Mouse (Mus musculus) mature B cell (primary cell): ENCODE data around the gene Snx32.
"Not testable (repeated sequence)": the region's sequence is repeated elsewhere in the genome, so short reads cannot be mapped to it uniquely, and the experiment has no call there.

ENCODE experiments used
- in situ Hi-C: fragments of 300-500 bp; cut with MboI; formaldehyde crosslinking; loops from 2 replicates; pipeline ENCODE4 v1.14.3; 2019

Gene Snx32

DNA sequence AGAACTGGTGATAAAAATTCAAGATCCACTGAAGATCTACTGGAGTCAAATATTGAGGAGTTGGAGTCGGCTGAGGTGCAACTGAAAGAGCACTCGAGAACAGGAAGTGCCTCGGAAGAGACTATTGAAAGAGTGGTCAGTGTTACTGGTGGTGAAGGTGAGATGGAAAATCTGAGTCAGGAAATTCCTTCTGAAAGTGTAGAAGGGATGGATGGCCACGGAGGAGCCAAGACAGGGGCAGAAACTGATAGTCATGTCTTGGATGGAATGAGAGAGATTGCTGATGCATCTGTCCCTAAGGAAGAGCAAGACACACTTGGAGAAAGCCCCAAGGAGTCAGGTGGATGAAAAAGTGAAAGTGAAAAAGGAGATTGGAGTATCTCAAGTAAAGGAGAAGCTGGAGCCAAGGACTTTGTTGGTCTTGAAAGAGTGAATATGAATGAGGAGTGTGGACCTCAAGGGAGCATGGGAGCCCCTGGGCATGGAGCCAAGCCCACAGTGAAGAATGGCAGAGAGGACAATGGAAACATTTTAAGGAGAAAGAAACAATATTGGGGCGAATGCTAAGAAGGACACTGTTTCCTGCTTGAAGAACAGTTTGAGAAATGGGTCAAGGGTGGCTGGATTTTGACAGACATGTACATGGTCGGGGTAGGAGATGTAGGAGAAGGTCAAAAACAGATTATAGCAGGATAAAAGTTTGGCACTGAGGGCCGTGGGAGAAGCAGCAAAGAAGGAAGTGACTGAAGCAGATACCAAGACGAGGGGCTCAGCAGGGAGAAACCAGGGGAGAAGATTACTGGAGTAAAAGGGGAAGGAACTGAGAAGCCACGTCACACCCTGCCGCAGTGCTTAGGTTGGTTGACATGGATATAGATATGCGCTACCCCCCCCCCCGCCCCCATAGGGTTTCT lies 2.0 kb upstream of the Snx32 start:
- in situ Hi-C loops = no loop called here

DNA sequence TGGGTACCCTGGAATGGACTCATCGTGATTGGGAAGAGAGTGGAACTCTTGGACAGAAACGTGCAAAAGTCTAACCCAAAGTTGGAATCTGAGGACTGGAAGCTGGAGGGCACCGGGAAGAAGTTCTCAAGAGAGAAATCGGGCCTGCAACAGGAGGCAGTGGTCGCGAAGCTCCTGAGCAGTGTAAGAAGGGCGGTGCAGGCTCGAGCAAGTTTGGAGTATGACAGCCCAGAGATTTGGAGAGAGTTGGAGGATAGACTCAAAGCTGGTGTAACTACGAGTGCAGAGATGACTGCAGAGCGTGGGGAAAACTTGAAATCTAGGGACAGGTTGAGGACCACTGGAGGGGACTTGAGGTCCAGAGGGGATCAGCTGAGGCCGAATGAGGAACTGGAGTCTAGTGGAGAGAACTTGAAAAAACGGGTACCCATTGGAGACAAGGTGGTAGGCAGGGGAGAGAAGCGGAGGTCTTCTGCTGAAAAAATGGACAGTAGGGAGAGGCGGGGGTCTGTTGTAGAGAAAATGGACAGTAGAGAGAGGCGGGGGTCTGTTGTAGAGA lies 815 bp upstream of the Snx32 start:
- in situ Hi-C loops = no loop called here

DNA sequence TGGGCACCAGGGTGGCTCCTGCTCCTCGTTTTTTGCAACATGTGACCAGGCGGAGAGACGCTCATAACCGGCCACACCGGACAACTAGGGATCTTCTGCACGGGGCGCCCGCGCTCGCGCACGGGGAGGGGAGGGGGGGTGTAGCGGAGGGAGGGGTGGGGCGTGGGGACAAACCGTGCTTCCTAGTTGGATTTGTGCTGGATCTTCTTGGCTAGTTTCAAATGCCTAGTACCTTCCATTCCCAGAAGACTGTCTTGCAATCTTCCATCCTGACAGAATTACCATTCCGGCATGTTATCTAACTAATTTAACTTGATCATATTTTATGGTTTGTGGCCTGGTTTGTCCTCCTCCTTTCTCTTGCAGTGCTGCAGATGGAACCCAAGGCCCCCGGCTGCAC lies 6.7 kb downstream of the Snx32 start, which contains the start of gene 1700020D05Rik:
Gene 1700020D05Rik, minus strand, starts transcription at position 101 of the 400 bp plus-strand sequence.
- in situ Hi-C loops = no loop called here

DNA sequence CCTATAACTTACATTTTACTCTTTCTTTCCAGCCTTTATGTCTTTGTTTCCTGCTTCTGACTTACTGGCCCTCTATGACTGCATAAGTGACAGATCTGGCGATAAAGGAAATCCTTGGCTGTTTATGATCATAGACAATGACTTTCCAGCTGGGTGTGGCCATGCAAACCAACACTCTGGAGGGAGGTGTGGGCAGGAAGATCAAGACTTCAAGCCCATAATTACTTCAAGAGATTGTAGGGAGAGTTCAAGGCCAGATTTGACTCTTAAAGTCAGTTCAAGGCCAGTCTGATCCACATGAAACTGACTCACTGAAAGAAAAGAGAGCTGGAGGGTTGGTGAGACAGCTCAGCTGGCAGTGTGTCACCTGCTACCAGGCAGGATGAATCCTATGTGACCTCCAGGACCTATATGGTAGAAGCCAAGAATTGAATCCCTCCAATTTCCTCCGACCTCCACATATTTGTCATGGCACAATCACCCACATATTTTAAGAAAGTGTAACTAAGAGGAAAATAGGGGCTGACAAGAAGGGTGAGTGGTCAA lies 9.9 kb downstream of the Snx32 start:
- in situ Hi-C loops = no loop called here

DNA sequence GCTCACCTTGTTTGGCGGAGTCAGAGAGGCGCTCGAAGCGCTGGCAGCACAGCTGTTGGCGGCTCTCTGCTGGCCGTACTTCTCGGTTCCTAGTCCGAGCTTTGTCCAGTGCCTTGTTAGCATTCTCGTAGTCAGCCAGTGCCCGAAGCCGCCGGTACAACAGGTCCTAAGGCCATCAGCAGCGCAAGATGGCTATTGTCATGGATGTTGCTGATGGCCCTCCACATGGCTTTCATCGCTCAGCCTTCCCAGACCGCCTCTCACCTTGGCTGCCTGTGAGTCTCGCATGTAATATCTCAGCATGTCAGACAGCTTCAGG lies 14.3 kb downstream of the Snx32 start:
- in situ Hi-C loops = no loop called here

DNA sequence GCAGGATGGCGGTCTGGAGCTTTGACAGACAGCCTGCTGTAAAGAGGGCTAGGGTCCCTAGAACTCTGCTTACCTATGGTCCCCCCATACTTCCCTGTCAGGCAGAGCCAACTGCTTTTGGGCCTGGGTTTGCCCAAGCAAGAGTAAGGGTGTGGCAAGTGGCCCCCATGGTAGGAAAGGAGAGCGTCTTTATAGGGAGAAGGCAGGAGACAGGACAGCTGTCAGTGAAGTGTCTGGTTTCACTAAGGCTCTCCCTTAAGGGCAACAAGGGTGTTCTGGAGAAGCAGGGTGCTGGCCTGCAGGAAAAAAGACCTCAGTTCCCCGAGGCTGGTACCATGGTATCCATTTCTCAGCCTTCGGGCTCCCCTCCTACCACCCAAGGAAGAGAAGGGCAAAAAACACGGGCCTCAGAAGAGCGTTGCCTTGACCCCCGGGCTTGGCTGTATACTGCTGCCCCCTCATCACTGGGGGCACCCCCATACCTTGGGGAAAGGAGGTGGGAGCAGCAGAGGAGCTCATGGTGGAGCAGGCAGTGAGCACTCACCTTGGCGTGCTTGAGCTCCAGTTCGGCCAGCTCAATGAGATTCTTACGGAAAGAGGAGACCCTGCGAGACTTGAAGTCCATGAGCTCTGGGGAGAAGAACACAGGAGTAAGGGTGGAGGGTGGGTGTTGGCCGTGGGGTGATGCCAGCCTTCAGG lies 14.8 kb downstream of the Snx32 start:
- in situ Hi-C loops = no loop called here

DNA sequence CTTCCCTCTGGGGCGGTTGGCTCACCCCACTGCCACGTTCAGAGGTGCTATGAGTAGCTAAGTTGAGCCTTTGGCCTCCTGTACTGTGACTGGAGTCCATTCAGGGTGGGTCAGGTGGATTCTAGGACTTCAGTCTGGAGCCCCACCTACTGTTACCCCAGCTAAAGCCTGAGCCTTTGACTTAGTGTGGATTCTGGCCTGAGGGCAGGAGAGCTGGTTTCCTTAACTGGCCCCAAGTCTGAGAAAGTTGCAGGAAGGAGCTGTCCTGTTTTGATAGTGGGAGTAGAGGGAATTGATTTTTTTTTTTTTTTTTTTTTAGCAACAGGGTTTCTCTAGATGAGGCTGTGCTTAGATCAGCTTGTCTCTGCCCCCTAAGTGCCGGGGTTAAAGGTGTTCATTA lies 16.0 kb downstream of the Snx32 start:
- in situ Hi-C loops = no loop called here

DNA sequence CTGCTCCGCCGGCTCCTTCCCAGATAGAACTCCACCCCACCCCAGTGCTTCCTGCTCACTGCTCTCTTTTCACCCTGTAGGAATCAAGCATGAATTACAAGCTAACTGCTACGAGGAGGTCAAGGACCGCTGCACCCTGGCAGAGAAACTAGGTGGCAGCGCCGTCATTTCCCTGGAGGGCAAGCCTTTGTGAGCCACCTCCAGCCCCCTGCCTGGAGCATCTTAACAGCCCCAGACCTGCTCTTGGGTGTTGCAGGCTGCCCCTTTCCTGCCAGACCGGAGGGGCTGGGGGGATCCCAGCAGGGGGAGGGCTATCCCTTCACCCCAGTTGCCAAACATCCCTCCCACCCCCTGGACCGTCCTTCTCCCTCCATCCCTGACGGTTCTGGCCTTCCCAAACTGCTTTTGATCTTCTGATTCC lies 17.0 kb downstream of the Snx32 start:
- in situ Hi-C loops = not testable (repeated sequence)

DNA sequence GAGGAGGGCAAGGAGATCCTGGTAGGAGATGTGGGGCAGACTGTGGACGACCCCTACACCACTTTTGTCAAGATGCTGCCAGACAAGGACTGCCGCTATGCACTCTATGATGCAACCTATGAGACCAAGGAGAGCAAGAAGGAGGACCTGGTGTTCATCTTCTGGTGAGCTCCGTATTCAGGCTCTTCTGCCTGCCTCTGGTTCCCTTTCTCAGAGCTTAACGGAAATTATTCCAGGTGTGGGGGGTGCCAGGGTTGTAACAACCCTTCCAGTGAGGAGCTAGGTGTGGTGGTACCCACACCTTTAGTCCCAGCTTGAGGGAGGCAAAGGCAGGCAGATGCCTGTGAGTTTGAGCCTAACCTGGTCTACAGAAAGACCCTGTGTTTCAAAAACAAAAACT lies 17.7 kb downstream of the Snx32 start:
- in situ Hi-C loops = no loop called here

DNA sequence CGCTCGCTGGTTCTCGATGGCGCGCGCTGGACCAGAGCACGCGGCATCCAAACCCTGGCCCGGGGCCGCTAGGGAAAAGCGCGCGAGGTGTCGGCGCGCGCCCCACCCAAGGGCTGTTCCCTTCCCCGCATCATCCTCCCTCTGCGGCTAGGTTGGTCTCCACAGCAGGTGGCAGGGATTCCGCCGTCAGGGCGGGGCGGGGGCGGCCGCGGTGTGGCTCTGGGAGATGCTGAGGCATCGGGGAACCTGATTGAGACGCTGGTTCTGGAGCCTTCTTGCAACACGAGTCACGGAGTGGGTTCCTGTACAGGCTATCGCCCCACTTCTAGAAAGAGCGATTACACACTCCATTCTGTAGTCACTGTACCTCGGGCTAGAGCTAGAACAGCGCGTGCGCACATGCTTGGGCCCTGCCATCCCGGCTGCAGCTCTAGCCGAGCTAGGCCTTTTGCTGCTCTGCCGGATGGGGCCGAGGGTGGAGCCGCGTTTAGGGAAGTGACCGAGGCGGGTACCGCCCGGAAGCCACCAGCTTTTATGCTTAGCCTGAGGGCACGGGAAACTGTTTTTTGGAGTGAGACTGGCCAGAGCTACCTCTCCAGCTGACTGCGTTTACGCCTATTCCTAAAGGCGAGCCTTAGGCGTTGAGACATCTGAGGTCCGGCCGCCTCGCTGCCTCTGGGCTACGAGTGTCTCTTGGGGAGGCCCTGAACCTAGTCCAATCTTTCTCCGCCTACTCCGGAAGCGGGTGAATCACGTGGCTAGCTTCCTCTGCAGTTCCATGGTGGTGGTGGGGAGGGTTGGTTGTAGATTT lies 19.2 kb downstream of the Snx32 start:
- in situ Hi-C loops = no loop called here

DNA sequence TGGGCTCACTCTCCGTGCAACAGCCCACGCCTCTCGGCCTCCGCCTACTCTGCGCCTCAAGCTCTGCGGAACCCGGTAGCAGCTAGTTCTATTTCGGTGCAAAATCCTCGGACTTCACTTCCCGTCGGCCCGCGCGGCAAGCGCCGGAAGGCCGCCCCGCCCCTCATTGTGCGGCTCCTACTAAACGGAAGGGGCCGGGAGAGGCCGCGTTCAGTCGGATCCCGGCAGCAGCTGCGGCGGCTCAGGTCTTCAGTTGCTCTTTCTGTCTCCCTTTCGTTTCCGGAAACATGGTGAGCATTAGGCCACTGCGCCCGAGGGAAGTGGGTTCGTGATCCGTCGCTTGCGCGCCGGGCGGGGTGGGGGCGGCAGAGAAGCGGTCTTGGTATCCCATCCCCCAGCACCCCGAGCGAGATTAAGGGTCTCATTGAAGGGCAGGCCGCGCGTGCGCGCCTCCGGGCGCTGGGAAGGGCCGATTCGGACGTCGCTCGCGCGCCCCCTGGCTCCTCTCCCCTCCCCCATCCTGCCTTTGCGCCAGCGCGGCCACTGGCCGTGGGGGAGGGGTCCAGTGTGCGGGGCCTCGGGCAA lies 19.9 kb downstream of the Snx32 start, which contains the start of gene Cfl1:
Gene Cfl1, plus strand, starts transcription at position 143 of the 585 bp plus-strand sequence.
- in situ Hi-C loops = no loop called here

DNA sequence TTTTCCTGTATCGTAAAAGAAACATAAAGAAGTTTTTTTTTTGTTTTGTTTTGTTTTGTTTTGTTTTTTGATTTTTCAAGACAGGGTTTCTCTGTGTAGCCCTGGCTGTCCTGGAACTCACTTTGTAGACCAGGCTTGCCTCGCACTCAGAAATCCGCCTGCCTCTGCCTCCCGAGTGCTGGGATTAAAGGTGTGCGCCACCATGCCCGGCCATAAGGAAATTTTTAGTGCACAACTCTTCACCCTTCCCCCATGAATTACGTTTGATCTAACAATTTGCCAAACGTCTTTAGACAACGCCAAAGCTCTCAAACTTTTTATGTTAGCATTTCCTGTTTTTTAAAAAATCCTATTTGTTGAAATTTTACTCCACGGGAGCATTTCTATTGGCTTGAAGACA lies 20.6 kb downstream of the Snx32 start:
- in situ Hi-C loops = not testable (repeated sequence)

DNA sequence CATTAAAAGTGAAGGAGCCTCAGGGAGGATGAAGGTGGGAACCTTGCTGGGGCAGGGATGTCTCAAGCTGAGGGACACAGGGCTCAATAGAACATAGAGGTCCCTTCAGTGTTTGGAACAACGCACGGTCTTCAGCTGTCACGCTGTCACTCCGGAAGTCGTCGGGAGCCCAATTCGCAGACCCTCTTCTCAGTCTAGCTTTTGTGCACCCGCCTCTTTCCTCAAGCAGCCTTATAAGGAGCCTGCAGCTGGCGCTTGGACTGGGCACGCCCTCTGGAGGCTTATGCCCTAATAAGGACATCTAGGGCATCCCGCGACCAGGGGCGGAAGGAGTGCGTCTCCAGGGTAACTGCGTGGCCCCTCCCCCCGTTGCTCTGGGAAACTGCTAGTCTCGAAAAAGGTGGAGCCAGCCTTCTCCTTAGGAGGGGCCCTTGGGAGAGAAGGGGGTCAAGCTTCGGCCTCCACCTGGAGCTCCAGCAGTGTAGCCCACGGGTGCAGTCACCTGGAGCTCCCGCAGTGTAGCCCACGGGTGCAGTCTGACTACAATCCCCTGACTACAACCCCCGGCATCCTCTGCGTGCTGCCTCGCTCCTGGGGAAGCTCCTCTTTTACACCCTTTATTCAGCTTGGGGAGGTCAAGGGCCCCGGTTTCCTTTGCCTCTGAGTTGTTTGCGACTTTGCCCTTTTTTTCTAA lies 21.3 kb downstream of the Snx32 start:
- in situ Hi-C loops = no loop called here

DNA sequence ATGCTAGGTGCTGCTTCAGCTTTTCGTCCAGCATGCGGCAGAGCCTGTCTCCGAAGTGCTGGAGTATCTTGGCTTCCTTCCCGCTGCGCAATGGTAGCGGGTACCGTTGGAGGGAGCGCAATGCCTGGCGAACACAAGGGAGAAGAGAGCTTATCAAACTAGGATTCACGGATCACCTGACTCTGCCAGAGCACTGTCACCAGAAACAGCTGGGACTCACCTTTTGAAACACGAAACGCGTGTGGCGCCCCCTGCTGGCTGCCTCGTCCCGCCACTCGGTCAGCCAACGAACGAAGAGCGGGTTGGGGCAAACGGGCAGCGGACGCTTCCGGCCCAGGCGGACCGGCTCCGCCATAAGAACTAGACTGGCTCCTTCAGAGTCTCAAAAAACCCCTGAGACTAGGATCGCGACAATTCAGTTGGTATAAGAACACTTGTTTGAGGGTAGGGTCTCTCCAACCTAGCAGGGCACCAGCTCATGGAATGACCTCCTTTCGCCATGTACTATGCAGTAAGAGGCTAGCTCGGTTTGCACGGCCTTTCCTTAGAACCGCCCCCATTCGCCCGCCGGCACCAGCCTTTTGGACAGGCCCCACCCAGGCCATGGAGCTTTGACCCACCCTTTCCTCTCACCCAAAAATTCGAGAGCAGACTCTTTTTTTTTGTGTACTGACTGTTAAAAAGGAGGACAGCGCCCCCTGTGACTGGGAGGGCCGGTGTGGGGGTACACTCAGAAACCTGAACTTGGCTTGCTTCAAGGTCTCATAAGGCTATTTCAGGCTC lies 22.4 kb downstream of the Snx32 start, which contains the start of gene Mus81:
Gene Mus81, minus strand, starts transcription at position 635 of the 783 bp plus-strand sequence.
- in situ Hi-C loops = no loop called here

DNA sequence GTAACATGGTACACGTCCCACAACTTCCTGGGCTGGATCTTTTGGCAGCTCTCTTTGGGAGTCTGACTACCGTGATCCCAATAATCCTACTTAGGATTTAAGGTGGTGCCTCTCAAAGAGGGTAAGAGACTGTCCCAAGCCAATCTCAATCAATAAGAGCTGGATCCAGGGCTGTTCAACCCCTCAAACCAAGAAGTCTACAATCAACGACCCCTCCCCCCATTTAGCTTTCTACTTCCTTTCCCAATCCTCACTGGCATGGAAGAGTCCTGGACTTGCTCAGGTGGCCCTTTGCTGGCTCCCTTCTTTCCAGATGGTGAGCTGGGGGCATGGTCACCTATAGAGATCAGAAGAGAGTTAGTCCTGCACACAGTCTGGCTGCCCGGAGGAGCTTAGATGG lies 23.6 kb downstream of the Snx32 start:
- in situ Hi-C loops = no loop called here

DNA sequence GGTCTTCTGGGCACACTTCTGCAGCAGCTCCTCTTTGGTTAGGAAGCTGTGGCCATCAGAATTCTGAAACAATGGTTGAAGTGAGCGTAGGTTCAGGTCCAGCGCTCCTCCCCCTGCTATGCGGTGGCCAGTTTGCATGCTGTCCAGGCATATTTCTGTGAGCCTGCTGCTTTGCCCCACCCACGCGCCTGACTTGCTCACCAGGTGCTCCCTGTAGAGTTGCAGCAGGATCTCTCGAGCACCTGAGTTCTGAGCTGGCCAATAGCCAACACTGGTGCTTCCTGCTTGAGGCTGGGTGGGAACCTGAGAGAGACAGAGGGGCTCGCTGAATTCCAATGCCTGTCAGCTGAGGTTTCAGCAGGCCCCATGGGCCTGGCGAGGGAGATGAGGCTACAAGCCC lies 24.1 kb downstream of the Snx32 start:
- in situ Hi-C loops = no loop called here

DNA sequence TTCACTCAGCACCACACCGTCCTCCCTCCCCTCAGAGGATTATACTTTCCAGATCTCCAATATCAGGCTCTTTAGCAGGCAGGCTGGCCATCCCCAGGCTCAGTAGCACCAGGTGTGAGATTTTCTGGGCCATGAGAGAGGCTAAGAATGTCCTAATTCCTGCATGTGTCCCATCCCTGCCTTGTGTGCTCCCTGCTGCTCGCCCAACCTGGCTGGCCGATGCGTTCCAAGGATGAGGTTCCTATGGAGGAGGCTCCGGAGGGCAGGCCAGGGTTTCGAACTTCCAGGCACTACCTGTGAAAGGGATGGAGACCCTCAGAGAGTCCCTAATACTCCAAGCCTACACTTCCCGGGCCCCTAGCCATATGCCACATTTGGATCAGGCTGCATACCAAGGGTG lies 24.5 kb downstream of the Snx32 start:
- in situ Hi-C loops = no loop called here

DNA sequence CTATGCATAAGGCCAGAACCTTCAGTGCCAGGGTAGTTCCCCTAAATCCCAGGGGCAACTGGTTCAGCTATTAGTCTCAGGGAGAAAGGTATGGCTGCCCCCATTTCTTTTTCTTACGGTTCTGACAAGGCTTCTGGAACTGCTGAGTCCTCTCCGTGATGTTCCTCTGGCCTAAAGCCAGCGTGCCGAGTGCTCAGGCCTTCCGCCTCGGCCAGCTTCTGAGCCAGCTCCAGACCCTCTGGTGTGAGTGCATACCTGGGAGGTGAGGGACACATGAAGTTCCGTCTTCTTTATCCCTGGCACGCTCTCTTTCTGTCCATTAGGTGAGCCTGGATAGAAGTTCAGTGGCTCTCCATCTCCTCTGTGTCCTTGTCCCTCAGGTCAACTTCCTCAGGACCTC lies 25.0 kb downstream of the Snx32 start:
- in situ Hi-C loops = no loop called here

DNA sequence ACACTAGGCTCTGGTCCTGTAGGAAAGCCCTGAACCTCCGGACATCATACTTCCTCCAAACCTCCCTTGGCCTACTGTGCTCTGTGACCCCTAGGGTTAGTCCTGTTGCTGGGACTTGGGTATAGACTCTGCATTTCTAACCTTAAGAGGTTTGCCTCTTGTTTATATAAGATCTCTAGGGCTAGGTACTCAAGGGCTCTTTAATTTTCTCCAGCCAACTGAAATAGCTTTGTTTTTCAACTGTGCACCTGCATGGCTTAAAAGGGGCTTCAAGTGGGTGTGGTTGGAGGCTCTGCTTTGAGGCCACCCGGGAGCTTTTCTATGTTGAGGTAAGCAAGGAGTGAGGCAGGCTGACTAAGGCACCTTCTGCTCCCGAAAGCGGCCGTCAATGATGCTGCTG lies 25.8 kb downstream of the Snx32 start:
- in situ Hi-C loops = no loop called here
